Mouse (Mus musculus) heart, embryonic 15.5 days (tissue): ENCODE measurements around the gene Kpnb1. TPM values are rescaled to one million over a fixed set of nuclear protein-coding genes. Genes with fewer than 3 reads are reported as not detected.

Experiments used
- ATAC-seq: fragments of 200-750 bp; cut with Nextera tagmentation; replicated peaks from 2 replicates; pipeline ENCODE4 v1.8.0; 2017; ENCODE audit warnings: low read depth, moderate TSS enrichment; ENCODE audit not compliant: insufficient number of reproducible peaks, insufficient read depth, low FRiP score
- H3K27ac ChIP-seq: fragments of 300-500 bp; sonication (generic); 2 replicates; pipeline ENCODE4 v1.5.1; 2015; ENCODE audit warnings: mild to moderate bottlenecking, inconsistent platforms
- H3K27me3 ChIP-seq: fragments of 300-500 bp; sonication (generic); 2 replicates; pipeline ENCODE4 v1.6.1; 2015; ENCODE audit warnings: inconsistent platforms
- H3K36me3 ChIP-seq: fragments of 300-500 bp; sonication (generic); 2 replicates; pipeline ENCODE4 v1.6.1; 2015; ENCODE audit warnings: mild to moderate bottlenecking, inconsistent platforms
- H3K4me1 ChIP-seq: fragments of 300-500 bp; sonication (generic); replicated peaks from 2 replicates; pipeline ENCODE4 v1.6.1; 2015; ENCODE audit warnings: inconsistent platforms
- H3K4me2 ChIP-seq: fragments of 300-500 bp; sonication (generic); 2 replicates; pipeline ENCODE4 v1.6.1; 2015; ENCODE audit warnings: inconsistent platforms, mild to moderate bottlenecking, moderate library complexity
- H3K4me3 ChIP-seq: fragments of 300-500 bp; sonication (generic); 2 replicates; pipeline ENCODE4 v1.5.1; 2015; ENCODE audit warnings: mild to moderate bottlenecking, inconsistent platforms
- H3K9ac ChIP-seq: fragments of 300-500 bp; sonication (generic); 2 replicates; pipeline ENCODE4 v1.6.1; 2015; ENCODE audit warnings: mild to moderate bottlenecking, inconsistent platforms
- H3K9me3 ChIP-seq: fragments of 300-500 bp; sonication (generic); replicated peaks from 2 replicates; pipeline ENCODE4 v1.6.1; 2016; ENCODE audit warnings: inconsistent platforms
- WGBS: fragments of 180-500 bp; shearing (Covaris S2); methylation state at CpG from one replicate; pipeline ENCODE4 v1.1.7; 2015; ENCODE audit warnings: mixed read lengths; 5-methylcytosine and 5-hydroxymethylcytosine counted together
- polyA plus RNA-seq: library from polyadenylated mRNA; unstranded; fragments of >200 nt; fragmentation: Nextera tagmentation; extraction: Ambion mirVana; gene quantifications from 2 replicates; pipeline ENCODE4 v1.2.1, GENCODE M21; 2015

Gene Kpnb1
- polyA plus RNA-seq, 1 experiment from 2014 or later, result 29.5 TPM

GRCm38 (mm10) chr11:97185704-97186614, 1.7 kb downstream of the Kpnb1 start:
- no peak for ATAC-seq
- peaks cover 45% of the 10 kb centered on the region for H3K36me3 ChIP-seq
- WGBS, result 49% methylated on average over 5 of the region's 5 CpGs

GRCm38 (mm10) chr11:97184875-97185274, 2.8 kb downstream of the Kpnb1 start:
- no peak for ATAC-seq
- Histone ChIP-seq H3K27me3 (no peaks in the 10 kb centered on the region), H3K27ac (no peak overlapping the region), H3K36me3 (peaks cover 56% of the 10 kb centered on the region), H3K4me1 (peaks cover 49% of the 10 kb centered on the region), H3K4me3 (no peak overlapping the region), H3K9ac (no peak overlapping the region), H3K4me2 (no peak overlapping the region), H3K9me3 (no peaks in the 10 kb centered on the region)
- WGBS, result 69% methylated on average over 5 of the region's 5 CpGs

More at GRCm38 (mm10) chr11:97185704-97186614, 1.7 kb downstream of the Kpnb1 start:
- Histone ChIP-seq H3K4me2 (peak overlapping the region; percentile 82), H3K9me3 (no peaks in the 10 kb centered on the region), H3K9ac (peak overlapping the region; percentile 57), H3K27ac (peak overlapping the region; percentile 68), H3K4me3 (peak overlapping the region; percentile 89), H3K27me3 (no peaks in the 10 kb centered on the region), H3K4me1 (peaks cover 49% of the 10 kb centered on the region)

- peaks cover 41% of the 10 kb centered on the region for H3K4me1 ChIP-seq
- ATAC-seq, result no peak
- H3K9ac ChIP-seq, result no peak overlapping the region
- H3K27ac ChIP-seq, result no peak overlapping the region
- 83% methylated on average over 3 of the region's 3 CpGs for WGBS
- H3K36me3 ChIP-seq, result peaks cover 79% of the 10 kb centered on the region
- H3K9me3 ChIP-seq, result no peaks in the 10 kb centered on the region
- H3K4me3 ChIP-seq, result no peak overlapping the region
- no peak overlapping the region for H3K4me2 ChIP-seq
- H3K27me3 ChIP-seq, result no peaks in the 10 kb centered on the region
These were observed 5.2 kb downstream of the Kpnb1 start for GRCm38 (mm10) chr11:97182446-97182845.

GRCm38 (mm10) chr11:97181061-97181460, 6.6 kb downstream of the Kpnb1 start:
- H3K4me2 ChIP-seq, result no peak overlapping the region

GRCm38 (mm10) chr11:97178198-97178597, 9.5 kb downstream of the Kpnb1 start:
- Histone ChIP-seq H3K4me1 (peaks cover 16% of the 10 kb centered on the region), H3K4me2 (no peak overlapping the region), H3K36me3 (peaks cover 98% of the 10 kb centered on the region), H3K27me3 (no peaks in the 10 kb centered on the region), H3K27ac (no peak overlapping the region), H3K9me3 (no peaks in the 10 kb centered on the region), H3K4me3 (no peak overlapping the region), H3K9ac (no peak overlapping the region)
- 93% methylated on average over 2 of the region's 2 CpGs for WGBS
- no peak for ATAC-seq

More at GRCm38 (mm10) chr11:97181061-97181460, 6.6 kb downstream of the Kpnb1 start:
- no peak overlapping the region for H3K27ac ChIP-seq
- no peak overlapping the region for H3K4me3 ChIP-seq
- no peak overlapping the region for H3K9ac ChIP-seq
- H3K9me3 ChIP-seq, result no peaks in the 10 kb centered on the region
- 80% methylated on average over 5 of the region's 5 CpGs for WGBS
- peaks cover 89% of the 10 kb centered on the region for H3K36me3 ChIP-seq
- H3K27me3 ChIP-seq, result no peaks in the 10 kb centered on the region
- ATAC-seq, result no peak
- peaks cover 35% of the 10 kb centered on the region for H3K4me1 ChIP-seq

- no peak overlapping the region for H3K9ac ChIP-seq
- H3K36me3 ChIP-seq, result peaks cover 98% of the 10 kb centered on the region
- H3K9me3 ChIP-seq, result no peaks in the 10 kb centered on the region
- ATAC-seq, result no peak
- H3K4me2 ChIP-seq, result no peak overlapping the region
- 50% methylated on average over 3 of the region's 3 CpGs for WGBS
- H3K4me3 ChIP-seq, result no peak overlapping the region
- H3K27ac ChIP-seq, result no peak overlapping the region
- no peaks in the 10 kb centered on the region for H3K27me3 ChIP-seq
- H3K4me1 ChIP-seq, result peaks cover 7% of the 10 kb centered on the region
These were observed 10.8 kb downstream of the Kpnb1 start for GRCm38 (mm10) chr11:97176851-97177250.

- Histone ChIP-seq H3K27ac (no peak overlapping the region), H3K4me1 (peaks cover 3% of the 10 kb centered on the region; the same call in 1 of the 2 replicates), H3K9me3 (no peaks in the 10 kb centered on the region), H3K4me3 (no peak overlapping the region), H3K9ac (no peak overlapping the region), H3K27me3 (no peaks in the 10 kb centered on the region), H3K36me3 (peaks cover 98% of the 10 kb centered on the region), H3K4me2 (no peak overlapping the region)
- no peak for ATAC-seq
- 88% methylated on average over 7 of the region's 7 CpGs for WGBS
These were observed 12.2 kb downstream of the Kpnb1 start for GRCm38 (mm10) chr11:97175499-97175898.

GRCm38 (mm10) chr11:97160341-97160740, 27.3 kb downstream of the Kpnb1 start:
- H3K27ac ChIP-seq, result no peak overlapping the region
- no peak overlapping the region for H3K4me2 ChIP-seq
- H3K27me3 ChIP-seq, result no peaks in the 10 kb centered on the region
- H3K4me1 ChIP-seq, result no peaks in the 10 kb centered on the region
- H3K36me3 ChIP-seq, result peaks cover 77% of the 10 kb centered on the region
- WGBS, result 59% methylated on average over 6 of the region's 6 CpGs
- H3K4me3 ChIP-seq, result no peak overlapping the region
- no peaks in the 10 kb centered on the region for H3K9me3 ChIP-seq
- no peak for ATAC-seq
- no peak overlapping the region for H3K9ac ChIP-seq

GRCm38 (mm10) chr11:97156999-97157398, 30.7 kb downstream of the Kpnb1 start:
- Histone ChIP-seq H3K4me2 (no peak overlapping the region), H3K9ac (no peak overlapping the region), H3K4me1 (peaks cover 7% of the 10 kb centered on the region), H3K4me3 (no peak overlapping the region), H3K27ac (no peak overlapping the region), H3K36me3 (peaks cover 51% of the 10 kb centered on the region), H3K9me3 (no peaks in the 10 kb centered on the region), H3K27me3 (no peaks in the 10 kb centered on the region)
- WGBS, result 70% methylated on average over 7 of the region's 7 CpGs
- no peak for ATAC-seq

GRCm38 (mm10) chr11:97152662-97153287, 34.9 kb downstream of the Kpnb1 start:
- H3K27me3 ChIP-seq, result 0 out of 2 replicates have a peak, but pooled peaks cover 3% of the 10 kb centered on the region
- no peak overlapping the region; the same call in 1 of the 2 replicates for H3K4me3 ChIP-seq
- H3K36me3 ChIP-seq, result peaks cover 17% of the 10 kb centered on the region; the same call in 1 of the 2 replicates
- 32% methylated on average over 10 of the region's 10 CpGs for WGBS
- ATAC-seq, result no peak
- H3K27ac ChIP-seq, result no peak overlapping the region; the same call in 1 of the 2 replicates
- H3K9me3 ChIP-seq, result no peaks in the 10 kb centered on the region
- H3K4me1 ChIP-seq, result peaks cover 37% of the 10 kb centered on the region
- peak overlapping the region; percentile 98; the same call in 1 of the 2 replicates for H3K4me2 ChIP-seq
- no peak overlapping the region for H3K9ac ChIP-seq

- WGBS, result under 1% methylated on average over 11 of the region's 11 CpGs
- Histone ChIP-seq H3K9me3 (no peaks in the 10 kb centered on the region), H3K9ac (peak overlapping the region; percentile 77)
These were observed 35.7 kb downstream of the Kpnb1 start for GRCm38 (mm10) chr11:97152023-97152426.

More at GRCm38 (mm10) chr11:97152023-97152426, 35.7 kb downstream of the Kpnb1 start:
- ATAC-seq, result no peak
- Histone ChIP-seq H3K27me3 (0 out of 2 replicates have a peak, but pooled peaks cover 3% of the 10 kb centered on the region), H3K4me2 (peak overlapping the region; percentile 98), H3K27ac (peak overlapping the region; percentile 92), H3K4me3 (peak overlapping the region; percentile 88), H3K4me1 (peaks cover 44% of the 10 kb centered on the region), H3K36me3 (peaks cover 12% of the 10 kb centered on the region; the same call in 1 of the 2 replicates)
